Mouse (Mus musculus): ENCODE results near the gene Aebp2.

Aebp2 gene

GRCm38 (mm10) chr6:140605732-140606131, 16.7 kb upstream of the Aebp2 start:
- intact Hi-C loops (cut with DNase I): no loop called here

DNA sequence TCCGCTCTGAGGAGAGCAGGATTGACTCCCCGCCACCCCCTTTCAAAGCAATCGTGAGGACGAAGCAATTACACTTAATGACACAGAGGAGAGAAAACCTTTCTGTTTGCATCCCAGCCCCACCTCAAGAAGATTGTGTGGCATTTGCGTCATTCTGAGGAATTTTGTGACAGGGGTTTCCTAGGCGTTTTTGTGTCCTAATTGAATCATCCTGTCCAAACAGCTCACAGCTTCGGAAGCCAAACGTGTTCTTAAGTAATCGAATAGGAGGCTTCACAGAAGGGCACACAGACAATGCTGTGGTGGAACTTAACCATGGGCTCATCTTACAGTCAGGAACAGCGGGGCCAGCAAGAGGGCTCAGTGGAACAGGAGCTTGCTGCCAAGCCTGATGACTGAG, 15.9 kb upstream of the Aebp2 start:
- intact Hi-C loops (cut with DNase I): no loop called here

DNA sequence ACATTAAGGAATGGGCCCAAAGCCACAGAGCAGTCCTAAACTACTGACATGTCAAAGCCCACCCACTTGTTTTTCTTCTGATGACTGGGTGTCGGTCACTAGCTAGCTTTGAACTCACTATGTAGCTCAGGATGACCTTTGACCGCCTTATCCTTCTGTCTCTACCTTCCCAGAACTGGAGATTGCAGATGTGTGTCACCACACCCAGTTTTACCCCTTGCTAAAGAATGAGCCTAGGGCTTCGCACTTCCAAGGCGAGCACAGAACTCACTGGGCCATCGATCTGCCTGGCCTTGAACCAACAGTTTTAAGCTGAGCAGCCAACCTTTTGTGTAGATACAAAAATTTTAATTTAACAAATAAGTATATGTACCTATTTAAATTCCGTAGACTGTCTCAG, 13.8 kb upstream of the Aebp2 start:
- intact Hi-C loops (cut with DNase I): no loop called here

GRCm38 (mm10) chr6:140609533-140609932, 12.9 kb upstream of the Aebp2 start:
- intact Hi-C loops (cut with DNase I): no loop called here

DNA sequence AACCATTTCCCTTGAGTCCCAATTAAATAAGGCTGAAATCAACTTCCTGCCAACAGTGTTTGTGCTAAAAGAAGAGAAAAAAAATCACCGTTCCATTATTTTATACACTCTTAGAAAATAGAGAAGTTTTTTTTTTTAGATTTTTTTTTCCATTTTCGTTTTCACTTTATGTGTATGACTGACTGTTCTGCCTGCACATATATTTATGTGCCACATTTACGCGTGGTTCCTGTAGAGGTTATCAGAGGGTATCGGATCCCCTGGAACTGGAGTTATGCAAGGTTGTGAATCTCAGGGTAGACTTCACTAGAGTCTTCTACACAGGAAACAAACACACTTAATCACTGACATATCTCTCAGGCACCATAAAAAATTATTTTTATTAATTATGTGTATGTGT, 12.3 kb upstream of the Aebp2 start:
- intact Hi-C loops (cut with DNase I): no loop called here

DNA sequence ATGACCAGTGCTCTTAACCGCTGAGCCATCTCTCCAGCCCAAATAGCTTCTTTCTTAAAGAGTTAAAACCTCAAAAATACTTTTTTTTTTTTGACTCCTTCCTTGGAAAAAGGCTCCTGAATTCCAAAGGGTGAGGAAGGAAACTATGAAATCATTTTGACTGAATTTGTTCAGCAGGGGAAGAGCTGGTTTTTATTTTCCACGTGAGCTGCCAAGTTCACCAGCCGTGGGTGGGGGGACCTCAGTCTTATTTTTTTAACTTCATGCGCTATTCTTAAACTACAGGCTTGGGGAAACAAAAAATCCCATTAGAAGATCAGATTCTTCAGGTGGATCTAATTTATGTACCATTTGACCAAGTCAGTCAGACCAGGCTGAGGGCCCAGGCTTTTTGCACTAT, 11.2 kb upstream of the Aebp2 start:
- intact Hi-C loops (cut with DNase I): no loop called here

DNA sequence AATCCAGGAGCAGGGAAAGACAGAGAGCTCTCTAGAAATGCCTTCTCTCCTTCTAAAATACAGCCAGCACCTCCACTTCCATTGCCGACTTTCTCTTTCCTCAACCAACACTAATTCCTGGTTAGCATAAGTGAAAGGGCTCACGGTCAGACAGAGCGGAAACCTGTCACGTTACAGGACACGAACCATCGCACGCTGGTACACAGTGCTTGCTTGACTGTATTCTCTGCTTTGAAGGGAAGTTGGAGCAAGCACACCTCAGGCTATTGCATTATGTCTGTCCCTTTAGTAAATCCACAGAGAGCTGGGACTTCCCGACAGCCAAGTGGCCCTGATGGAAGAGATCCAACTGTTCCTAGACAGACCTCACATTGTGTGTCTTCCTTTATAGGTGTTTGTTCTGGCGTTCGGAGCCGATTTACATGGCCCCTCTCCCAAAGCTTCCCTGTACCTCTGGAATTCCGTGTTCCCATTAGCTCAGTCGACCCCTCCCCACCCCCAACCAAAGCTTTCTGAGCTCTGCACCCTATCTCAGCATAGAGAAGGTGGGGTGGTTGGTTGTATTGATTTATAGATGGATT, 10.5 kb upstream of the Aebp2 start:
- intact Hi-C loops (cut with DNase I): no loop called here

DNA sequence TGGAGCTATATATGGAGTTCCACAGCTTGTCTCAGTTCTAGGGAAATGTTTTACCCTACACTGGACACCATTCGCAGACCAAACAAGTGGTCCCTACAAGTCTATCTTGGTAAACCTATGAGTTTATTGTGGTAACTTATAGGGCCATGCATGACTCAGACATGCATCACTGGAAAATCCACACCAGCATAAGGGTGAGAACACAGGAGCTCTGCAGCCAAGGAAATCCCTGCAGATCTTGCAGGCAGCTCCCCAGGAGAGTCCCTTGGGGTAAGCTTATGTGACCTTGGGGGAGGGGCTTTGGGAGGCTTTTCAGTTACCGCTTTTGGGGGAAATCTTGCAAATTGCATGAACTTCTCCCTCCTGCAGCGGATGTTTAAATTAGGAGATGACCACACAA, 8.6 kb upstream of the Aebp2 start:
- intact Hi-C loops (cut with DNase I): no loop called here

DNA sequence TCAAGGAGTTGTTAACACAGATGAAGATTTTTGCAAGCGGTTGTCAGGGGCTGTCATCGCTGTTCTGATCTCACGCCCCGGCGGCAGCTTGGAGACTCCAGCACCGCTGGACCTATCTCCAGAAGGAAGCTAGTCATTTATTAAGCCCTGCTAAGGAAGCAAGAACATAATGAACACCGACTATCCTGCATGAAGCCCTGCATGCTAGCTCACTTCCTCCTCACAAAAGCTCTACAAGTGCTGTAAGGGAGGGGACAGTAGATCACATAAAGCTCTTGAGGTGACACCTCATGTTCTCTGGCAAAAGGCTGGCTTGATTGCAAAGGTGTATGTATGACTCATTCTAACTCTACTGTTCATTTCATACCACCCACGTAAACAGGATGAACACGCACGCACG, 7.8 kb upstream of the Aebp2 start:
- intact Hi-C loops (cut with DNase I): no loop called here

- intact Hi-C loops (cut with DNase I): no loop called here
Measured at GRCm38 (mm10) chr6:140620531-140621349, 1.7 kb upstream of the Aebp2 start.

DNA sequence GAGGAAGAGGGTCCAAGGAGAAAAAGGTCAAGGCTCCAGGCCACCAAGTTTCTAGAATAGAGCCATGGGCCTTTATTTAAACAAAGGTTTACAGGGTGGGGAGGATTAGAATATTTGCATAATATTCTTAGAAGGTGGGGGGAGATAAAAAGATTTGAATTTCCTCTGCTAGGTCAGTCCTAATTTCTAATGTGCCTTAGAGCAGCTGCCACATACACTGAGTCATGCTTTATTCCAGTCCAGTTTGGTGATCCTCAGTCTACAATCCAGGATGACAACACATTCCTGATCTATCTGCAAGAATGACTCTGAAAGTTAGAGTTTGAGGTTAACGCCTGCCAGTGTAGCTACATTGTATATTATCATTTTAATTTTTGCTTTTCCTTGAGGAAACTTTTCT, 841 bp upstream of the Aebp2 start:
- intact Hi-C loops (cut with DNase I): no loop called here

- intact Hi-C loops (cut with DNase I): no loop called here
Measured at GRCm38 (mm10) chr6:140623226-140624095, 998 bp downstream of the Aebp2 start.

- intact Hi-C loops (cut with DNase I): no loop called here
Measured at GRCm38 (mm10) chr6:140624096-140625051, 1.9 kb downstream of the Aebp2 start.

GRCm38 (mm10) chr6:140629176-140629859, 6.9 kb downstream of the Aebp2 start:
- intact Hi-C loops (cut with DNase I): no loop called here

- intact Hi-C loops (cut with DNase I): no loop called here
Measured at GRCm38 (mm10) chr6:140630306-140630705, 7.8 kb downstream of the Aebp2 start.

DNA sequence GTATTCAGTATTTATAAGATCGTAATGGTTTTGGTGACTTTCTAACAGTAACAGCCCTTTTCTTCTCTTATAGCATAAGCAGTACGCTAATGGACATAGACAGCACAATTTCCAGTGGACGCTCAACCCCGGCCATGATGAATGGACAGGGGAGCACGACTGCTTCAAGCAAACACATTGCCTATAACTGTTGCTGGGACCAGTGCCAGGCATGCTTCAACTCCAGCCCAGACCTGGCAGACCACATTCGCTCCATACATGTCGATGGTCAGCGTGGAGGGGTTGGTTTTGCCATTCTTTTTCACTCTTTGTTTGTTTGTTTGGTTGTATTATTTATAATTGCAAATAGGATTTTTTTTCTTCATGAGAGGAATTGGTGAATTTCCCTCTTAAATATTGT, 11.2 kb downstream of the Aebp2 start:
- intact Hi-C loops (cut with DNase I): no loop called here

- intact Hi-C loops (cut with DNase I): no loop called here
Measured at GRCm38 (mm10) chr6:140636290-140636689, 13.8 kb downstream of the Aebp2 start.

DNA sequence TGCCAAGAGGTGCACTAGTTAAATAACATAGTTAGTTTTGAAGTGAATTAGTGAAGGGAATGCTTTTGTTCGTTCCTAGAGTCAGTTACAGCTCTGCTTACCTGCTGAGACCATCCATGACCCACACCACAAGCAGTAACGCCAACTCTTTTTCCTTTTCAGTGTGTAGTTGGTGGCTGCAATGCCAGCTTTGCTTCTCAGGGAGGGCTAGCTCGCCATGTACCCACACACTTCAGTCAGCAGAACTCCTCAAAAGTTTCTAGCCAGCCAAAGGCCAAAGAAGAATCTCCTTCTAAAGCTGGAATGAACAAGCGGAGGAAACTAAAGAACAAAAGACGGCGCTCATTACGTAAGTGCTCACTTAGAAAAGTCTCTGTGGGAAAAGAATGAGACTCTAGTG, 19.5 kb downstream of the Aebp2 start:
- intact Hi-C loops (cut with DNase I): loop anchor here (5.0 to 10.0 kb wide), 2 partner anchors 70 to 213 kb away; no protein-coding TSS in a partner anchor

DNA sequence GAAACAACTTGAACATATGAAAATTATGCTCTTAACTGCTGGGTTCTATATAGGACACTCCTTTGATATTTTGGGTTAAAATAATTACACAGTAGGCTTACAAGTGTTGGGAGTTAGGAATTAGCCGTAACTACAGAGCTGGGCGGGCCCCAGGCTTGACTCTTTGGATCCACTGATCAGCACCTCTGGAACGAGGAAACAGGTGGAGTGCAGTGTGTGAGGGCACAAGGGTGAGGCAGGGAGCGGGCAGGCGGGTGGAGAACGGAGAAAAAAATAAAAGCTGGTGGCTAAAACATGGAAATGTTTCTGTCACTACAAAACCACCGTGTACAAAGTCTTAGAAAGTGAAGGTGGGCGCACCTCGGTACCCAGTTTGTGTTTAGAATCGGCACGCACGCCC, 20.2 kb downstream of the Aebp2 start:
- intact Hi-C loops (cut with DNase I): loop anchor here (5.0 to 10.0 kb wide), 2 partner anchors 70 to 212 kb away; no protein-coding TSS in a partner anchor

- intact Hi-C loops (cut with DNase I): loop anchor here (10.0 kb wide), 1 partner anchor 209 kb away; no protein-coding TSS in a partner anchor
Measured at GRCm38 (mm10) chr6:140645931-140646330, 23.5 kb downstream of the Aebp2 start.

All from adrenal gland (tissue).